In genomic region chr1:41275642-41276041, GRCm38 (mm10) we compare ENCODE assay signal across 10 mouse cellular contexts.
DNase-seq lines count a peak whose midpoint lies in the region; ATAC-seq and TF ChIP-seq lines count a peak whose summit lies in the region.
"Had no signal": no experiment of that assay in that cellular context is flagged by ENCODE, and none has a peak within 500 bp of the region (broad histone marks: within the 10 kb centered on the region; RNA-seq: fewer than 3 reads in every experiment).

No protein-coding gene starts in this region.

- peak overlapping the region in 1 of 2 experiments; percentile 23; a peak in 3 of 4 replicates for H3K4me3 ChIP-seq in heart, embryonic 14.5 days (ENCODE audit: control insufficient read depth in 1 of 2, insufficient read depth in 1 of 2, low read depth in 1 of 2, low read length in 2 of 2)
- H3K4me3 ChIP-seq in forebrain, postnatal 0 days (ENCODE audit: low read depth, low read length) = no peak overlapping the region
- H3K4me3 ChIP-seq in midbrain, embryonic 11.5 days (ENCODE audit: low read depth, low read length) = peak overlapping the region; percentile 14
- H3K4me3 ChIP-seq in thymus, adult 2 months (ENCODE audit: control insufficient read depth, insufficient read depth, low read length) = no peak overlapping the region

- H3K27ac ChIP-seq in heart, embryonic 14.5 days (replicated peaks in 1 of 2; ENCODE audit: control insufficient read depth in 1 of 2, insufficient read depth in 1 of 2, low read depth in 2 of 2, low read length in 2 of 2) = no peak overlapping the region
- H3K27ac ChIP-seq in forebrain, postnatal 0 days (ENCODE audit: low read depth, low read length) = peak overlapping the region; percentile 74
- H3K27ac ChIP-seq in midbrain, embryonic 11.5 days (ENCODE audit: low read depth, low read length) = peak overlapping the region; percentile 75
- H3K27ac ChIP-seq in thymus, adult 2 months (ENCODE audit: control insufficient read depth, insufficient read depth, low read length) = no peak overlapping the region

- 24% methylated on average over 6 of the region's 6 CpGs for WGBS in heart, embryonic 14.5 days
- WGBS in forebrain, postnatal 0 days = 4% methylated on average over 6 of the region's 6 CpGs
- WGBS in midbrain, embryonic 11.5 days = 5% methylated on average over 6 of the region's 6 CpGs
- 54% methylated on average over 6 of the region's 6 CpGs for WGBS in thymus, adult 2 months

- peak overlapping the region; percentile 65 for H3K4me2 ChIP-seq in heart, embryonic 14.5 days (ENCODE audit: low read length)
- peak overlapping the region; percentile 37 for H3K4me2 ChIP-seq in forebrain, postnatal 0 days (ENCODE audit: low read depth)
- peak overlapping the region; percentile 46 for H3K4me2 ChIP-seq in midbrain, embryonic 11.5 days

- H3K4me1 ChIP-seq in heart, embryonic 14.5 days (ENCODE audit: control insufficient read depth in 2 of 2, insufficient read depth in 2 of 2, low read length in 2 of 2) = peaks cover 4 to 5% of the 10 kb centered on the region in 2 experiments; a peak in 2 of 4 replicates
- peaks cover 11% of the 10 kb centered on the region for H3K4me1 ChIP-seq in forebrain, postnatal 0 days (ENCODE audit: insufficient read depth)
- peaks cover 39% of the 10 kb centered on the region for H3K4me1 ChIP-seq in midbrain, embryonic 11.5 days (ENCODE audit: control insufficient read depth, insufficient read depth, low read length)
- no peaks in the 10 kb centered on the region for H3K4me1 ChIP-seq in thymus, adult 2 months (replicated peaks; ENCODE audit: control insufficient read depth, insufficient read depth, low read length)

- TF ChIP-seq CTCF in forebrain, postnatal 0 days (IDR thresholded peaks at IDR 0.05; ENCODE audit: low read depth) = no peak
- no peak for TF ChIP-seq CTCF in thymus, adult 2 months (IDR thresholded peaks at IDR 0.05; ENCODE audit: borderline replicate concordance, control insufficient read depth, extremely low read depth, insufficient read depth, low read length, poor library complexity)

- no peak for TF ChIP-seq POLR2A in thymus, adult 2 months (IDR thresholded peaks at IDR 0.05; ENCODE audit: control insufficient read depth, extremely low read depth, insufficient read depth, low read length, poor library complexity)

- no peaks in the 10 kb centered on the region for H3K27me3 ChIP-seq in heart, embryonic 14.5 days (ENCODE audit: control insufficient read depth, insufficient read depth, low read length)
- H3K27me3 ChIP-seq in forebrain, postnatal 0 days (ENCODE audit: insufficient read depth, low read length) = no peaks in the 10 kb centered on the region
- H3K27me3 ChIP-seq in midbrain, embryonic 11.5 days (ENCODE audit: control insufficient read depth, insufficient read depth, low read length) = no peaks in the 10 kb centered on the region
- no peaks in the 10 kb centered on the region for H3K27me3 ChIP-seq in thymus, adult 2 months (ENCODE audit: control insufficient read depth, insufficient read depth, low read length)

- no peaks in the 10 kb centered on the region for H3K36me3 ChIP-seq in heart, embryonic 14.5 days (ENCODE audit: control insufficient read depth, insufficient read depth, low read length)
- no peaks in the 10 kb centered on the region for H3K36me3 ChIP-seq in forebrain, postnatal 0 days (ENCODE audit: insufficient read depth)
- no peaks in the 10 kb centered on the region for H3K36me3 ChIP-seq in midbrain, embryonic 11.5 days (ENCODE audit: control insufficient read depth, insufficient read depth, low read length)
- no peaks in the 10 kb centered on the region for H3K36me3 ChIP-seq in thymus, adult 2 months (ENCODE audit: control insufficient read depth, insufficient read depth, low read length)

- H3K9ac ChIP-seq in heart, embryonic 14.5 days (ENCODE audit: low read length) = no peak overlapping the region
- no peak overlapping the region for H3K9ac ChIP-seq in forebrain, postnatal 0 days
- H3K9ac ChIP-seq in midbrain, embryonic 11.5 days (ENCODE audit: low read length) = peak overlapping the region; percentile 54; the same call in 1 of the 2 replicates

- DNase-seq in heart, postnatal 10 days = no peak
- peak; percentile 42 for DNase-seq in embryo, embryonic 10.5 days (ENCODE audit: low spot score)
- DNase-seq in forebrain, postnatal 0 days = peak; percentile 52
- peak; percentile 92 for DNase-seq in midbrain, embryonic 11.5 days (ENCODE audit: low spot score, missing footprints)
- DNase-seq in natural killer cell, adult 2 months (ENCODE audit: low spot score in 2 of 2) = no peak
- DNase-seq in adrenal gland, postnatal 14 days = no peak
- DNase-seq in thymus, adult 2 months = no peak
- DNase-seq: right cerebral cortex, adult 18-20 months had no signal

- intact Hi-C loops in heart, postnatal 10 days (cut with DNase I) = loop anchor here (10.0 kb wide), 2 partner anchors 959 to 1419 kb away; partner anchors contain the start of gene Pou3f3

- no peaks in the 10 kb centered on the region for H3K9me3 ChIP-seq in heart, embryonic 14.5 days (ENCODE audit: control insufficient read depth, low read length)
- no peaks in the 10 kb centered on the region for H3K9me3 ChIP-seq in forebrain, postnatal 0 days (ENCODE audit: low read length)
- no peaks in the 10 kb centered on the region for H3K9me3 ChIP-seq in midbrain, embryonic 11.5 days (ENCODE audit: control insufficient read depth, low read length)

- ATAC-seq in heart, embryonic 14.5 days (ENCODE audit: insufficient number of reproducible peaks, insufficient read depth, low FRiP score, low read depth) = no peak
- no peak for ATAC-seq in forebrain, postnatal 0 days
- no peak for ATAC-seq in midbrain, embryonic 11.5 days (ENCODE audit: low FRiP score)
- ATAC-seq: intestine, postnatal 0 days had no signal

Comparison
In these comparisons a context has a peak if more than half of its experiments do, and no peak if none do; other contexts are left out.
1. H3K27ac ChIP-seq: peak in forebrain, postnatal 0 days (single experiment) and midbrain, embryonic 11.5 days (single experiment); none in heart, embryonic 14.5 days (0 of 2) and thymus, adult 2 months (single experiment).
2. DNase-seq: peak in embryo, embryonic 10.5 days (single experiment), forebrain, postnatal 0 days (single experiment) and midbrain, embryonic 11.5 days (single experiment); none in heart, postnatal 10 days (0 of 2), natural killer cell, adult 2 months (0 of 2), adrenal gland, postnatal 14 days (single experiment) and thymus, adult 2 months (single experiment).
3. Peak in every context shown above with its lines, with median percentiles within 50 percentile points of each other: H3K4me2 ChIP-seq.